ENCODE assay signal across 8 mouse cellular contexts in the genomic region with DNA sequence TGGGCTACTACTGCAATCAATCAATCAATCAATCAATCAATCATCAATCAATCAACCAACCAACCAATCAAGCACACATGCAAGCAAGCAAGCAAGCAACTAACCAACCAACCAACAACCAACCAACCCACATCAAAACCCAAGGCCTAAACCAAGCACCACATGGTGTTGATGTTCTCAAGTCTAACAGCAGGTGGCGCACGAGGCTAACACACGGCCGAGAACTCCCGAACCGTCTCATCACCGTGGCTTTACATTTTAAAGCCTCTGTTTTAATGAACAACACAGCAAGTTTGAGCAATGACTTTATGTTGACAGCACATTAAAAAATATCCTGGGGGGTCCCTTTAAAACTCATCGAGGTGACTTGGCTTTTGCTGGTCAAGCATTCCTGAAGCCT.
A peak's percentile ranks its signal among the peaks of the same experiment; 100 is the strongest.
DNase-seq lines count a peak whose midpoint lies in the region; ATAC-seq and TF ChIP-seq lines count a peak whose summit lies in the region.

No protein-coding gene starts in this region.

- no peak for TF ChIP-seq POLR2A in kidney, adult 2 months (IDR thresholded peaks at IDR 0.05; ENCODE audit: low read depth, low read length)
- no peak for TF ChIP-seq POLR2A in limb, embryonic 14.5 days (IDR thresholded peaks at IDR 0.05; ENCODE audit: borderline replicate concordance, extremely low read depth, insufficient read depth, insufficient read length)

- H3K9me3 ChIP-seq in limb, embryonic 14.5 days (ENCODE audit: control insufficient read depth, low read length), result no peaks in the 10 kb centered on the region

- H3K27ac ChIP-seq in kidney, adult 2 months (ENCODE audit: insufficient read depth, low read depth, low read length), result no peak overlapping the region
- H3K27ac ChIP-seq in limb, embryonic 14.5 days (replicated peaks; ENCODE audit: low read depth, low read length), result no peak overlapping the region

- H3K4me2 ChIP-seq in limb, embryonic 14.5 days (replicated peaks; ENCODE audit: low read depth, low read length, severe bottlenecking), result no peak overlapping the region

- no peaks in the 10 kb centered on the region for H3K27me3 ChIP-seq in kidney, adult 2 months (replicated peaks; ENCODE audit: control insufficient read depth, insufficient read depth, low read length)
- H3K27me3 ChIP-seq in limb, embryonic 14.5 days (ENCODE audit: control insufficient read depth, insufficient read depth, low read length), result no peaks in the 10 kb centered on the region

- no peak overlapping the region for H3K4me3 ChIP-seq in kidney, adult 2 months (ENCODE audit: insufficient read depth, low read depth, low read length)
- H3K4me3 ChIP-seq in limb, embryonic 14.5 days (replicated peaks; ENCODE audit: low read length), result no peak overlapping the region

- no peaks in the 10 kb centered on the region for H3K4me1 ChIP-seq in kidney, adult 2 months (ENCODE audit: control insufficient read depth, insufficient read depth, low read length)
- no peaks in the 10 kb centered on the region for H3K4me1 ChIP-seq in limb, embryonic 14.5 days (ENCODE audit: control insufficient read depth, insufficient read depth, low read length)

- peak; percentile 99 for TF ChIP-seq CTCF in kidney, adult 2 months (conservative IDR thresholded peaks at IDR 0.05; ENCODE audit: insufficient read depth, insufficient read length, low read depth, low read length)

- H3K36me3 ChIP-seq in kidney, adult 2 months (ENCODE audit: control insufficient read depth, insufficient read depth, low read length), result no peaks in the 10 kb centered on the region
- H3K36me3 ChIP-seq in limb, embryonic 14.5 days (ENCODE audit: control insufficient read depth, insufficient read depth, low read length), result no peaks in the 10 kb centered on the region

- no peak overlapping the region for H3K9ac ChIP-seq in limb, embryonic 14.5 days (ENCODE audit: low read depth, low read length, severe bottlenecking)

- peak; percentile 66; the same call in 1 of the 2 replicates for ATAC-seq in limb, embryonic 14.5 days (ENCODE audit: low FRiP score, low read depth)

- DNase-seq in 3T3-L1 (ENCODE audit: low read depth, low spot score), result peak; percentile 87
- peak; percentile 75 to 84 for DNase-seq in adrenal gland, adult 18-20 months (ENCODE audit: low spot score in 2 of 2)
- DNase-seq in embryo, embryonic 10.5 days (ENCODE audit: low spot score), result peak; percentile 94
- DNase-seq in heart, adult 18-20 months, result peak; percentile 66 to 91
- DNase-seq in kidney, adult 2 months, result peak; percentile 71
- peak; percentile 87 for DNase-seq in limb, embryonic 14.5 days (ENCODE audit: low spot score)
- DNase-seq in natural killer cell, adult 2 months (ENCODE audit: low spot score in 2 of 2), result peak; percentile 57 to 77
- DNase-seq in spleen, postnatal 4 days (ENCODE audit: low spot score in 2 of 2), result peak; percentile 68 to 91

- WGBS in kidney, adult 2 months, result under 1% methylated on average over 8 of the region's 8 CpGs
- WGBS in limb, embryonic 14.5 days, result 0% methylated on average over 8 of the region's 8 CpGs
